Mouse (Mus musculus): ENCODE data around the gene Rab7. TPM values are rescaled to one million over a fixed set of nuclear protein-coding genes. Genes with fewer than 3 reads are reported as not detected.

Gene Rab7
- polyA plus RNA-seq, 1 experiment from 2014 or later, result 223 TPM

DNA sequence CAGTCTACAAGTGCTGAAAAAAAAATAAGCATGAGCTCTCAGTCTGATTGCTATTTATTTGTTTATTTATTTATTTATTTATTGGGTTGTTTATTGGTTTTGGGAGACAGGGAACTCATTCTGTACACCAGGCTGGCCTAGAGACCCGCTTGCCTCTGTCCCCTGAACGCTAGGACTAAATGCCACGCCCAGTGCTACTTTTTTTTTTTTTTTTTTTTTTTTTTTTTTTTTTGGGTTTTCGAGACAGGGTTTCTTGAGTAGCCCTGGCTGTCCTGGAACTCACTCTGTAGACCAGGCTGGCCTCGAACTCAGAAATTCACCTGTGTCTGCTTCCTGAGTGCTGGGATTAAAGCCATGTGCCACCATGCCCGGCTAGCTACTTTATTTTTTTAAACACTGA, 25.4 kb upstream of the Rab7 start:
- no peak for ATAC-seq (ENCODE audit: low read depth)
- no peaks in the 10 kb centered on the region for H3K36me3 ChIP-seq (ENCODE audit: control insufficient read depth, insufficient read depth, low read length)
- H3K9ac ChIP-seq (ENCODE audit: low read length), result no peak overlapping the region
- no peaks in the 10 kb centered on the region for H3K9me3 ChIP-seq (ENCODE audit: control insufficient read depth, low read length)
- 65% methylated on average over 6 of the region's 6 CpGs for WGBS
- H3K4me3 ChIP-seq (ENCODE audit: low read length), result no peak overlapping the region
- H3K4me1 ChIP-seq (replicated peaks; ENCODE audit: control insufficient read depth, insufficient read depth, low read length), result no peaks in the 10 kb centered on the region; the same call in 1 of the 2 replicates
- no peak overlapping the region for H3K4me2 ChIP-seq (ENCODE audit: low read depth, low read length)
- 0 out of 2 replicates have a peak, but pooled peaks cover 3% of the 10 kb centered on the region for H3K27me3 ChIP-seq (ENCODE audit: control insufficient read depth, insufficient read depth, low read depth, low read length)
- H3K27ac ChIP-seq (ENCODE audit: low read length), result no peak overlapping the region

DNA sequence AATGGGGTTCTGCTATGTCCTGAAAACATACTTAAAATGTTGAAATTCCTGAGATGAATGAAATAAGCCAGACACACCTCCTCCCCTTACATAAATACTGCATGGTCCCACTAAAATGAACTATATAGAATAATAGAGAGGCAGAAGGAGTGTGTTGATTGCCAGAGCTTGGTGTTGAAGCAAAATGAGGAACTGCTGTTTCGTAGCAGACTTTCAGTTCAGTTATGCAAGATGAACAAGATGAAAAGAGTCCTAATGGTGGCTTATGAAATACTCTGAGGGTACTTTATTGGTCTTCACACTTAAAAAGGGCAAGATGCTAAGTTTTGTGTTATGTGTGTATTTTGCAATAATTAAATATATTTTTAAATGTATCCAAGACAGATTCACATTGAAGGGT, 23.7 kb upstream of the Rab7 start:
- Histone ChIP-seq H3K4me2 (ENCODE audit: low read depth, low read length) (no peak overlapping the region), H3K36me3 (ENCODE audit: control insufficient read depth, insufficient read depth, low read length) (no peaks in the 10 kb centered on the region), H3K4me3 (ENCODE audit: low read length) (no peak overlapping the region), H3K27me3 (ENCODE audit: control insufficient read depth, insufficient read depth, low read depth, low read length) (0 out of 2 replicates have a peak, but pooled peaks cover 3% of the 10 kb centered on the region), H3K27ac (ENCODE audit: low read length) (no peak overlapping the region), H3K9ac (ENCODE audit: low read length) (no peak overlapping the region), H3K9me3 (ENCODE audit: control insufficient read depth, low read length) (no peaks in the 10 kb centered on the region), H3K4me1 (replicated peaks; ENCODE audit: control insufficient read depth, insufficient read depth, low read length) (no peaks in the 10 kb centered on the region)
- ATAC-seq (ENCODE audit: low read depth), result no peak
- WGBS, result 75% methylated on average over 1 of the region's 1 CpGs

DNA sequence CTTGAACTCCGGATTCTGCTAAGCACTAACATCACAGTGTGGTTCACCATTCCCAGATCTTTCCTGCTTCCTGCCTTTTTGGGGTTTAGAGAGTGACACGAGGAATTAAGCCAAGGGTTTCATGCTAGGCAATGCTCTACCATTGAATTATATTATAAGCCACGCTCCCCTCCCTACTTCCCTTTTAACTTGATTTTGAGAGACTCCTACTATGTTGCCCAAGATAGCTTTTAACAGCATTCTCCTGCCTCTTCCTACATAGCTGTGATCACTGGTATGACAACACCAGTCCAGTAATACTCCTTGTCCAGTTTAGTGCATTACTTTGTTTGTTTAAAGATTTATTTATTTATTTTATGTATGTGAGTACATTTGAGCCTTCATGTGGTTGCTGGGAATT, 22.7 kb upstream of the Rab7 start:
- Histone ChIP-seq H3K4me1 (replicated peaks; ENCODE audit: control insufficient read depth, insufficient read depth, low read length) (no peaks in the 10 kb centered on the region), H3K9ac (ENCODE audit: low read length) (no peak overlapping the region), H3K9me3 (ENCODE audit: control insufficient read depth, low read length) (no peaks in the 10 kb centered on the region), H3K27ac (ENCODE audit: low read length) (no peak overlapping the region), H3K36me3 (ENCODE audit: control insufficient read depth, insufficient read depth, low read length) (no peaks in the 10 kb centered on the region), H3K27me3 (ENCODE audit: control insufficient read depth, insufficient read depth, low read depth, low read length) (no peaks in the 10 kb centered on the region), H3K4me3 (ENCODE audit: low read length) (no peak overlapping the region), H3K4me2 (ENCODE audit: low read depth, low read length) (no peak overlapping the region)
- WGBS, result 51% methylated on average over 3 of the region's 3 CpGs
- ATAC-seq (ENCODE audit: low read depth), result no peak

DNA sequence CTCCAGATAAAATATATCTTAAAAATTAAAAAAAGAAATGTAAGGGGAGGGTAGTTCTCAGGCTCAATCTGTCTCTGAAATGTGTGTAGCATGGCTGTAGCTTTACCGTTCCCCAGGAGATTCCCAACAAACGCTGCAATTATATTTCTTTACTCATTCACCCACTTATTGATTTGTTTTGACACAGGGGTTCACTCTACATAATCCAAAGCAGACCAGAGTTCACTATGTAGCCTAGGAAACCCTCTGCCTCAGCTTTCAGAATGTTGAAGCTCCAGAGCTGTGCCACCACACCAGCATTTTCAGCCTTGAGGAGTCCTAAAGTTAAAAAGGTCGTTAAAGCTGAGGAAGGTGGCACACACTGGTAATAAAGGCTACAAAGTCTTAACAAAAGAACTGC, 20.9 kb upstream of the Rab7 start:
- WGBS, result 72% methylated on average over 3 of the region's 3 CpGs

DNA sequence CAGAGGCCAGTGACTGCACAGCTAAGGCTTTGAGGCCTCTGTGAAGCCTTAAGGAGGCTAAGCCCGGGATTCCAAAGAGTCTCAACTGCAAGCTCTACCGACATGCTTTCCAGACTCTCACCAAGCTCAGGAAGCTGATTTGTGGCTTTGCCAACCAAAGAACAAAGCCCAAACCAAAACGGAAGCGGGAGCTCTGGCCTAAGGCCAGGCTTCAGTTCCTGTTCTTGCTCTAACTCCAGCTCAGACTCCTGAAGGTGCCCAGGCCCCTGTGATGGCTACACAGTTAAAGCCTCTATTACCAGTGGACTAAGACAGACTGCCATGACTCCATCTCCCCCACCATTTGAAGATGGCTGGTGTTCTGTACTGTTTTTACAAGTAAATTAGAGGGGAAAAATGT, 20.0 kb upstream of the Rab7 start:
- peak; percentile 47 for ATAC-seq (ENCODE audit: low read depth)
- Histone ChIP-seq H3K4me1 (replicated peaks; ENCODE audit: control insufficient read depth, insufficient read depth, low read length) (no peaks in the 10 kb centered on the region), H3K27ac (ENCODE audit: low read length) (peak overlapping the region; percentile 66), H3K27me3 (ENCODE audit: control insufficient read depth, insufficient read depth, low read depth, low read length) (no peaks in the 10 kb centered on the region), H3K9ac (ENCODE audit: low read length) (no peak overlapping the region), H3K4me2 (ENCODE audit: low read depth, low read length) (no peak overlapping the region), H3K4me3 (ENCODE audit: low read length) (no peak overlapping the region), H3K36me3 (ENCODE audit: control insufficient read depth, insufficient read depth, low read length) (no peaks in the 10 kb centered on the region), H3K9me3 (ENCODE audit: control insufficient read depth, low read length) (no peaks in the 10 kb centered on the region)
- WGBS, result 38% methylated on average over 4 of the region's 4 CpGs

More for the DNA sequence above, 20.9 kb upstream of the Rab7 start:
- H3K9ac ChIP-seq (ENCODE audit: low read length), result no peak overlapping the region
- no peaks in the 10 kb centered on the region for H3K27me3 ChIP-seq (ENCODE audit: control insufficient read depth, insufficient read depth, low read depth, low read length)
- no peak overlapping the region for H3K27ac ChIP-seq (ENCODE audit: low read length)
- no peaks in the 10 kb centered on the region for H3K9me3 ChIP-seq (ENCODE audit: control insufficient read depth, low read length)
- H3K4me1 ChIP-seq (replicated peaks; ENCODE audit: control insufficient read depth, insufficient read depth, low read length), result no peaks in the 10 kb centered on the region
- H3K4me3 ChIP-seq (ENCODE audit: low read length), result no peak overlapping the region
- no peaks in the 10 kb centered on the region for H3K36me3 ChIP-seq (ENCODE audit: control insufficient read depth, insufficient read depth, low read length)
- no peak overlapping the region for H3K4me2 ChIP-seq (ENCODE audit: low read depth, low read length)
- ATAC-seq (ENCODE audit: low read depth), result no peak

DNA sequence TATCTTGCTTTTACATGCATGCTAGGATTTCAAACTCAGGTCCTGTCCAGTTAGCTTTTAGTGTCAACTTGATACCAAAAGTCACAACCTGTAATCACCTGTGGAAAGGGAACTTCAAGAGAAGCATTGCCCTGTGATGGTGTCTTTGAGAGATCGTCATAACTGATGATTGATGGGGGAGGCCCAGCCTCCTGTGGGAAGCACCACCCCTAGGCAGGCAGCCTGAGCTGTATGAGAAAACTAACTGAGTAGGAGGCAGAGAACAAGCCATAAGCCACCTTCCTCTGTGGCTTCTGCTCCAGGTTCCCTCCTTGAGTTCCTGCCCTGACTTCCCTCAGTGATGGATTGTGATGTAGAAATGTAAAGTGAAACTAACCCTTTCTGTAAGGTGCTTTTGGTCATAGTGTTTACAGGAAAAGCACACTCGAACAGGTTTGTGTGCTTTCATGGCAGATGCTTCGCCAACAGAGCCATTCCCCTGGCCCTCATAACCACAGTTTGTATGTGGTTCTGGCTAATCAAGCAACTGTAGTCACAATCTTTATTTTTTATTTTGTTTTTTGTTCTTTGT, 19.1 kb upstream of the Rab7 start:
- no peaks in the 10 kb centered on the region for H3K27me3 ChIP-seq (ENCODE audit: control insufficient read depth, insufficient read depth, low read depth, low read length)
- H3K4me1 ChIP-seq (replicated peaks; ENCODE audit: control insufficient read depth, insufficient read depth, low read length), result no peaks in the 10 kb centered on the region
- 65% methylated on average over 3 of the region's 3 CpGs for WGBS
- no peaks in the 10 kb centered on the region for H3K9me3 ChIP-seq (ENCODE audit: control insufficient read depth, low read length)
- no peak for ATAC-seq (ENCODE audit: low read depth)
- H3K36me3 ChIP-seq (ENCODE audit: control insufficient read depth, insufficient read depth, low read length), result no peaks in the 10 kb centered on the region
- no peak overlapping the region for H3K27ac ChIP-seq (ENCODE audit: low read length)
- no peak overlapping the region for H3K4me3 ChIP-seq (ENCODE audit: low read length)
- H3K9ac ChIP-seq (ENCODE audit: low read length), result no peak overlapping the region
- no peak overlapping the region for H3K4me2 ChIP-seq (ENCODE audit: low read depth, low read length)

DNA sequence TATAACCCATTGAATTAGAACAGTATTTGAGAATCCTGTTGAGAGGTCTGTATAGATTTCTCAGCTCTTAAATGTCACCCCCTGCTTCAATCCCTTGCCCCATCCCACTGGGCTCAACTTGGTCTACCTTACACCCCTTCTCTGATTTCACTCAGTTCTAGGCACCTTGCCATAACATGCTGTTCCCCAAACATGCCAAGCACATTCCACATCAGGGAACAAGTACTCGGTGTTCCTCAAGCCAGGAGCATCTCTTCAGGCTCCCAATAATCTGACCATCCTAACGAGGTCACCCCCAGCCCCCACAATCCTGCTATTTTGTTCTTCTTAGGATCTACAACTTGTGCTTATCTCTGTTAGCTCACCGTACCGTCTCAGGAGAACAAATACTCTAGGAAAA, 17.3 kb upstream of the Rab7 start:
- Histone ChIP-seq H3K4me2 (ENCODE audit: low read depth, low read length) (no peak overlapping the region), H3K27ac (ENCODE audit: low read length) (no peak overlapping the region), H3K4me3 (ENCODE audit: low read length) (no peak overlapping the region), H3K9me3 (ENCODE audit: control insufficient read depth, low read length) (no peaks in the 10 kb centered on the region), H3K4me1 (replicated peaks; ENCODE audit: control insufficient read depth, insufficient read depth, low read length) (no peaks in the 10 kb centered on the region), H3K9ac (ENCODE audit: low read length) (no peak overlapping the region), H3K27me3 (ENCODE audit: control insufficient read depth, insufficient read depth, low read depth, low read length) (no peaks in the 10 kb centered on the region), H3K36me3 (ENCODE audit: control insufficient read depth, insufficient read depth, low read length) (no peaks in the 10 kb centered on the region)
- 71% methylated on average over 4 of the region's 4 CpGs for WGBS
- ATAC-seq (ENCODE audit: low read depth), result no peak

DNA sequence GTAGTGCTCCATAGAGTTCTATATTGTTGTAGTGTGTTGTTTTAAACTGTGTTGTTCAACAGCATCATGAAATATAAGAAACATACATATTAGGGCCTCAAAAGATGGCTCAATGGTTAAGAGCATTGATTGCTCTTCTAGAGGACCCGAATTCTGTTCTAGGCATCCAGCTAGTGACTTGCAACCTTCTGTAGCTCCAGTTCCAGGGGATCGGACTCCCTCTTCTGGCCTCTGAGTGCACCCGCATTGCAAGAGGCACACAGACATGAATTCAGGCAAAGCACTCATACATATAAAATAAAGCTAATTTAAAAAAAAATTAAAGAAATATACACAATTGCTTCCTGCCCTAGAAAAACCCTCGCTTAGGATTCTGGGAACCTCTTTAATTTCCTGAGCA, 16.3 kb upstream of the Rab7 start:
- no peak overlapping the region for H3K27ac ChIP-seq (ENCODE audit: low read length)
- no peaks in the 10 kb centered on the region for H3K36me3 ChIP-seq (ENCODE audit: control insufficient read depth, insufficient read depth, low read length)
- 82% methylated on average over 4 of the region's 4 CpGs for WGBS
- H3K4me1 ChIP-seq (replicated peaks; ENCODE audit: control insufficient read depth, insufficient read depth, low read length), result no peaks in the 10 kb centered on the region
- no peaks in the 10 kb centered on the region for H3K27me3 ChIP-seq (ENCODE audit: control insufficient read depth, insufficient read depth, low read depth, low read length)
- H3K9ac ChIP-seq (ENCODE audit: low read length), result no peak overlapping the region
- H3K4me3 ChIP-seq (ENCODE audit: low read length), result no peak overlapping the region
- no peaks in the 10 kb centered on the region for H3K9me3 ChIP-seq (ENCODE audit: control insufficient read depth, low read length)
- ATAC-seq (ENCODE audit: low read depth), result no peak
- H3K4me2 ChIP-seq (ENCODE audit: low read depth, low read length), result no peak overlapping the region

DNA sequence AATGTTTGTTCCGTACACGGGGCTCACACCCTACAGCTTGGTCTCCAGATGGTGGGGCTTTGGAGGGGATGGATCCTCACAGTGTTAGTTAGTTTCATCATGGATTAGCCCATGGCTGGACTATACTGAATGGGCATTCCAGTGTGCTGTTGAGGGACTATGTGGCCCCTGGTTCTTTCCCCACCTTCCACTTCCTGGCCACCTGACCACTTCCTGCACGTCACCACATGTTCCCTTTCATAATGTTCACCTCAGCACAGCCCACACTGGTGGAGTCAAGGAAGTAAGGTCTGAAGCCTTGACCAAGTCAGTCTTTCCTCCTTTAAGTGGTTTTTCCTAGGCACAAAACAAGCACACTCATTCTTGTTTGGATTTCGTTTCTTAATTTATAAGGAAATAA, 15.5 kb upstream of the Rab7 start:
- Histone ChIP-seq H3K4me3 (ENCODE audit: low read length) (no peak overlapping the region), H3K4me2 (ENCODE audit: low read depth, low read length) (no peak overlapping the region), H3K27ac (ENCODE audit: low read length) (no peak overlapping the region), H3K4me1 (replicated peaks; ENCODE audit: control insufficient read depth, insufficient read depth, low read length) (no peaks in the 10 kb centered on the region), H3K9ac (ENCODE audit: low read length) (no peak overlapping the region), H3K27me3 (ENCODE audit: control insufficient read depth, insufficient read depth, low read depth, low read length) (no peaks in the 10 kb centered on the region), H3K9me3 (ENCODE audit: control insufficient read depth, low read length) (no peaks in the 10 kb centered on the region), H3K36me3 (ENCODE audit: control insufficient read depth, insufficient read depth, low read length) (no peaks in the 10 kb centered on the region)
- WGBS, result 82% methylated on average over 4 of the region's 4 CpGs
- ATAC-seq (ENCODE audit: low read depth), result no peak

DNA sequence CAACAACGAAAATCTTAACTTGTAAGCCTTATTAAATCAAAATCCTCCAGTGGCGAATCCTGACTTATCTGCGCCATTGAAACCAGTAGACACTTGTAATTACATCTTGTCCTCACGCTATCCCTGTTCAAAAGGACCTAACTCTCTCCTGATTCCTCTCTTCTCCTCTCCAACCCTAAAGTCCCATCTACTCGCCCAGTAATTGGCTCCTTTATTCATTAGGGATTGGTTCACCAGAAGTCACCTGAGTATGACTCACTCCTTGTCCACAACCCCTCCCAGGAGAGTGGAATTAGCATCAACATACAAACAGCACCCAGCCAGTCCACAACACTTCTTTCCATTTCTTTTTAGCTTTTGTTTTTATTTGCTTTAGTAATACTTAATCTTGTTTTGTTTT, 14.8 kb upstream of the Rab7 start:
- no peaks in the 10 kb centered on the region for H3K4me1 ChIP-seq (replicated peaks; ENCODE audit: control insufficient read depth, insufficient read depth, low read length)
- H3K36me3 ChIP-seq (ENCODE audit: control insufficient read depth, insufficient read depth, low read length), result no peaks in the 10 kb centered on the region
- no peak overlapping the region for H3K9ac ChIP-seq (ENCODE audit: low read length)
- H3K27me3 ChIP-seq (ENCODE audit: control insufficient read depth, insufficient read depth, low read depth, low read length), result no peaks in the 10 kb centered on the region
- WGBS, result 78% methylated on average over 5 of the region's 5 CpGs
- ATAC-seq (ENCODE audit: low read depth), result no peak
- H3K4me2 ChIP-seq (ENCODE audit: low read depth, low read length), result no peak overlapping the region
- no peak overlapping the region for H3K27ac ChIP-seq (ENCODE audit: low read length)
- no peak overlapping the region for H3K4me3 ChIP-seq (ENCODE audit: low read length)
- no peaks in the 10 kb centered on the region for H3K9me3 ChIP-seq (ENCODE audit: control insufficient read depth, low read length)
